ENCODE assay signal across 19 mouse cellular contexts in genomic region chr5:148244471-148244870, GRCm38 (mm10).
DNase-seq lines count a peak whose midpoint lies in the region; ATAC-seq and TF ChIP-seq lines count a peak whose summit lies in the region.
"Had no signal": no experiment of that assay in that cellular context is flagged by ENCODE, and none has a peak within 500 bp of the region (broad histone marks: within the 10 kb centered on the region; RNA-seq: fewer than 3 reads in every experiment).

No protein-coding gene starts in this region.

- 0 out of 2 replicates have a peak, but pooled peaks cover 2% of the 10 kb centered on the region for H3K9me3 ChIP-seq in heart, embryonic 11.5 days (replicated peaks; ENCODE audit: control insufficient read depth, low read length)
- H3K9me3 ChIP-seq in liver, embryonic 14.5 days (ENCODE audit: control insufficient read depth, low read length): no peaks in the 10 kb centered on the region
- H3K9me3 ChIP-seq in liver, embryonic 11.5 days (ENCODE audit: control insufficient read depth, low read length): no peaks in the 10 kb centered on the region
- no peaks in the 10 kb centered on the region for H3K9me3 ChIP-seq in MEL (replicated peaks; ENCODE audit: insufficient read depth, low read length)
- H3K9me3 ChIP-seq: hindbrain, embryonic 12.5 days; limb, embryonic 15.5 days; neural tube, embryonic 13.5 days had no signal

- no peak for TF ChIP-seq RAD21 in MEL (IDR thresholded peaks at IDR 0.05; ENCODE audit: low read depth, low read length)

- no peaks in the 10 kb centered on the region for H3K27me3 ChIP-seq in heart, adult 2 months (ENCODE audit: control insufficient read depth, insufficient read depth, low read length)
- no peaks in the 10 kb centered on the region for H3K27me3 ChIP-seq in heart, embryonic 11.5 days (ENCODE audit: control insufficient read depth, insufficient read depth, low read length)
- no peaks in the 10 kb centered on the region for H3K27me3 ChIP-seq in liver, embryonic 14.5 days (ENCODE audit: control insufficient read depth, insufficient read depth, low read length)
- no peaks in the 10 kb centered on the region for H3K27me3 ChIP-seq in liver, embryonic 11.5 days (replicated peaks; ENCODE audit: control insufficient read depth, insufficient read depth, low read length)
- no peaks in the 10 kb centered on the region for H3K27me3 ChIP-seq in MEL (ENCODE audit: control insufficient read depth in 1 of 2, insufficient read depth in 2 of 2, low read length in 2 of 2)
- H3K27me3 ChIP-seq: hindbrain, embryonic 12.5 days; limb, embryonic 15.5 days; neural tube, embryonic 13.5 days had no signal

- DNase-seq in heart, adult 2 months: no peak
- DNase-seq in liver, embryonic 14.5 days (ENCODE audit: low read depth in 3 of 3, low spot score in 3 of 3): no peak
- DNase-seq in liver, embryonic 11.5 days (ENCODE audit: low spot score): no peak
- DNase-seq in MEL (ENCODE audit: low read depth, low spot score): no peak
- DNase-seq: adrenal gland, adult 2 months; B cell, adult 2 months; cerebellum, adult 18-20 months; heart, postnatal 10 days; kidney, postnatal 14 days; lung, postnatal 14 days; right cerebral cortex, postnatal 14 days had no signal

- no peak overlapping the region for H3K9ac ChIP-seq in heart, adult 2 months (ENCODE audit: low read depth, low read length)
- no peak overlapping the region for H3K9ac ChIP-seq in heart, embryonic 11.5 days (ENCODE audit: low read depth, low read length)
- no peak overlapping the region for H3K9ac ChIP-seq in liver, embryonic 14.5 days (replicated peaks)
- H3K9ac ChIP-seq in liver, embryonic 11.5 days (ENCODE audit: low read depth, low read length): no peak overlapping the region
- no peak overlapping the region for H3K9ac ChIP-seq in MEL (ENCODE audit: control insufficient read depth, low read depth, low read length, poor library complexity, severe bottlenecking)
- H3K9ac ChIP-seq: hindbrain, embryonic 12.5 days; limb, embryonic 15.5 days; neural tube, embryonic 13.5 days had no signal

- TF ChIP-seq EP300 in heart, adult 2 months (IDR thresholded peaks at IDR 0.05; ENCODE audit: insufficient read depth, low read depth, low read length): no peak
- no peak for TF ChIP-seq EP300 in liver, embryonic 14.5 days (IDR thresholded peaks at IDR 0.05; ENCODE audit: low read depth)
- no peak for TF ChIP-seq EP300 in MEL (IDR thresholded peaks at IDR 0.05; ENCODE audit: low read depth in 1 of 2, low read length in 2 of 2)

- no peaks in the 10 kb centered on the region for H3K36me3 ChIP-seq in heart, adult 2 months (ENCODE audit: control insufficient read depth, insufficient read depth, low read length)
- H3K36me3 ChIP-seq in heart, embryonic 11.5 days (ENCODE audit: control insufficient read depth, insufficient read depth, low read length): no peaks in the 10 kb centered on the region
- no peaks in the 10 kb centered on the region for H3K36me3 ChIP-seq in liver, embryonic 14.5 days (replicated peaks; ENCODE audit: control insufficient read depth, insufficient read depth, low read depth)
- H3K36me3 ChIP-seq in liver, embryonic 11.5 days (ENCODE audit: control insufficient read depth, insufficient read depth, low read length): no peaks in the 10 kb centered on the region
- H3K36me3 ChIP-seq in MEL (ENCODE audit: control insufficient read depth in 1 of 2, insufficient read depth in 2 of 2, low read length in 2 of 2): no peaks in the 10 kb centered on the region
- H3K36me3 ChIP-seq: hindbrain, embryonic 12.5 days; limb, embryonic 15.5 days; neural tube, embryonic 13.5 days had no signal

- no peak for ATAC-seq in heart, embryonic 11.5 days (replicated peaks; ENCODE audit: insufficient number of reproducible peaks, low FRiP score, low TSS enrichment)
- no peak for ATAC-seq in liver, embryonic 14.5 days (ENCODE audit: insufficient read depth)
- ATAC-seq in liver, embryonic 11.5 days (replicated peaks; ENCODE audit: low FRiP score): no peak
- ATAC-seq in megakaryocyte-erythroid progenitor cell, adult 5-6 weeks (replicated peaks; ENCODE audit: low FRiP score, low TSS enrichment, poor library complexity, severe bottlenecking): no peak
- ATAC-seq: intestine, embryonic 16.5 days had no signal

- no peaks in the 10 kb centered on the region; the same call in 1 of the 2 replicates for H3K4me1 ChIP-seq in heart, adult 2 months (ENCODE audit: control insufficient read depth, insufficient read depth, low read length)
- no peaks in the 10 kb centered on the region for H3K4me1 ChIP-seq in heart, embryonic 11.5 days (ENCODE audit: control insufficient read depth, insufficient read depth, low read length)
- no peaks in the 10 kb centered on the region for H3K4me1 ChIP-seq in liver, embryonic 14.5 days (replicated peaks; ENCODE audit: control insufficient read depth in 2 of 2, insufficient read depth in 2 of 2, low read length in 1 of 2)
- no peaks in the 10 kb centered on the region for H3K4me1 ChIP-seq in liver, embryonic 11.5 days (replicated peaks; ENCODE audit: control insufficient read depth, insufficient read depth, low read length)
- H3K4me1 ChIP-seq in MEL (ENCODE audit: control insufficient read depth in 1 of 2, insufficient read depth in 2 of 2, low read length in 2 of 2): no peaks in the 10 kb centered on the region
- no peaks in the 10 kb centered on the region for H3K4me1 ChIP-seq in cortical plate, adult 2 months (ENCODE audit: control insufficient read depth, insufficient read depth, low read length)
- H3K4me1 ChIP-seq: limb, embryonic 15.5 days; neural tube, embryonic 13.5 days had no signal

- TF ChIP-seq CTCF in heart, adult 2 months (IDR thresholded peaks at IDR 0.05): peak; percentile 43
- peak; percentile 43 for TF ChIP-seq CTCF in liver, embryonic 14.5 days (IDR thresholded peaks at IDR 0.05; ENCODE audit: low read depth)
- TF ChIP-seq CTCF in MEL (IDR thresholded peaks at IDR 0.05 in 2 of 3, conservative IDR thresholded peaks at IDR 0.05 in 1 of 3; ENCODE audit: control insufficient read depth in 1 of 3, insufficient read depth in 1 of 3, low read depth in 2 of 3, low read length in 3 of 3, poor library complexity in 1 of 3, severe bottlenecking in 1 of 3): peak; percentile 21 to 42 (median 40); a peak in 5 of 6 replicates
- peak; percentile 22; the same call in 1 of the 2 replicates for TF ChIP-seq CTCF in cortical plate, adult 2 months (IDR thresholded peaks at IDR 0.05; ENCODE audit: extremely low read depth, insufficient read depth, low read length)

- intact Hi-C loops in heart, adult 2 months (cut with DNase I): loop anchor here (10.0 kb wide), 1 partner anchor 830 kb away; no protein-coding TSS in a partner anchor

- 37% methylated on average over 1 of the region's 1 CpGs for WGBS in heart, adult 2 months
- 38% methylated on average over 1 of the region's 1 CpGs for WGBS in heart, embryonic 11.5 days (ENCODE audit: insufficient replicate concordance)
- WGBS in liver, embryonic 14.5 days (ENCODE audit: insufficient replicate concordance): 33% methylated on average over 1 of the region's 1 CpGs
- WGBS in liver, embryonic 11.5 days: 31% methylated on average over 1 of the region's 1 CpGs

- H3K79me2 ChIP-seq in heart, adult 2 months (replicated peaks; ENCODE audit: control insufficient read depth, insufficient read depth, low read length): no peaks in the 10 kb centered on the region
- no peaks in the 10 kb centered on the region for H3K79me2 ChIP-seq in MEL (ENCODE audit: control insufficient read depth, insufficient read depth, low read length, poor library complexity)

- H3K4me2 ChIP-seq in heart, embryonic 11.5 days: no peak overlapping the region
- H3K4me2 ChIP-seq in liver, embryonic 14.5 days (ENCODE audit: low read depth): no peak overlapping the region
- no peak overlapping the region for H3K4me2 ChIP-seq in liver, embryonic 11.5 days
- H3K4me2 ChIP-seq: hindbrain, embryonic 12.5 days; limb, embryonic 15.5 days; neural tube, embryonic 13.5 days had no signal

- H3K27ac ChIP-seq in heart, adult 2 months: no peak overlapping the region
- H3K27ac ChIP-seq in heart, embryonic 11.5 days (ENCODE audit: low read depth, low read length): no peak overlapping the region
- H3K27ac ChIP-seq in liver, embryonic 14.5 days: no peak overlapping the region
- H3K27ac ChIP-seq in liver, embryonic 11.5 days (ENCODE audit: low read depth, low read length): no peak overlapping the region
- no peak overlapping the region for H3K27ac ChIP-seq in MEL (ENCODE audit: control insufficient read depth, low read depth, low read length)
- no peak overlapping the region for H3K27ac ChIP-seq in cortical plate, adult 2 months (ENCODE audit: insufficient read depth, low read length)
- H3K27ac ChIP-seq: hindbrain, embryonic 12.5 days; limb, embryonic 15.5 days; neural tube, embryonic 13.5 days had no signal

- TF ChIP-seq POLR2A in heart, adult 2 months (IDR thresholded peaks at IDR 0.05; ENCODE audit: insufficient read depth, low read depth, low read length): no peak
- TF ChIP-seq POLR2A in MEL (IDR thresholded peaks at IDR 0.05; ENCODE audit: control insufficient read depth in 1 of 2, insufficient read depth in 1 of 2, low read depth in 1 of 2, low read length in 2 of 2, poor library complexity in 1 of 2): no peak
- no peak for TF ChIP-seq POLR2A in cortical plate, adult 2 months (IDR thresholded peaks at IDR 0.05; ENCODE audit: extremely low read depth, insufficient read depth, low read length)

- H3K4me3 ChIP-seq in heart, adult 2 months: no peak overlapping the region
- H3K4me3 ChIP-seq in heart, embryonic 11.5 days (ENCODE audit: low read depth, low read length): no peak overlapping the region
- no peak overlapping the region for H3K4me3 ChIP-seq in liver, embryonic 14.5 days (ENCODE audit: insufficient read depth in 1 of 2, low read depth in 2 of 2, low read length in 2 of 2)
- H3K4me3 ChIP-seq in liver, embryonic 11.5 days (ENCODE audit: low read depth, low read length): no peak overlapping the region
- no peak overlapping the region for H3K4me3 ChIP-seq in MEL (ENCODE audit: control insufficient read depth in 1 of 2, insufficient read depth in 1 of 2, low read depth in 2 of 2, low read length in 2 of 2)
- no peak overlapping the region for H3K4me3 ChIP-seq in cortical plate, adult 2 months (ENCODE audit: insufficient read depth, low read length)
- H3K4me3 ChIP-seq: erythroblast, embryonic 14.5 days; hindbrain, embryonic 12.5 days; limb, embryonic 15.5 days; neural tube, embryonic 13.5 days had no signal

TF ChIP-seq in MEL, 35 proteins besides CTCF, POLR2A, EP300 and RAD21 (continues in another document):
- TF ChIP-seq CHD1 (IDR thresholded peaks at IDR 0.05; ENCODE audit: low read depth, low read length): no peak
- TF ChIP-seq MXI1 (IDR thresholded peaks at IDR 0.05; ENCODE audit: low read depth, low read length): no peak
- no peak for TF ChIP-seq ELF1 (IDR thresholded peaks at IDR 0.05; ENCODE audit: low read depth, low read length)
- TF ChIP-seq TAL1 (IDR thresholded peaks at IDR 0.05; ENCODE audit: low read length): no peak
- TF ChIP-seq SMC3 (IDR thresholded peaks at IDR 0.05; ENCODE audit: low read depth, low read length): no peak
- no peak for TF ChIP-seq UBTF (IDR thresholded peaks at IDR 0.05; ENCODE audit: borderline replicate concordance, insufficient read depth, low read depth, low read length)
- no peak for TF ChIP-seq E2F4 (IDR thresholded peaks at IDR 0.05; ENCODE audit: borderline replicate concordance, low read depth, low read length)
- no peak for TF ChIP-seq RCOR1 (IDR thresholded peaks at IDR 0.05; ENCODE audit: low read depth, low read length)
- no peak for TF ChIP-seq ZKSCAN1 (IDR thresholded peaks at IDR 0.05; ENCODE audit: low read depth, low read length)
